Mouse (Mus musculus) granulocyte monocyte progenitor cell, adult 5-6 weeks (primary cell): Measurements from ENCODE around the gene Dscaml1. TPM values are rescaled to one million over a fixed set of nuclear protein-coding genes. Genes with fewer than 3 reads are reported as not detected.

Source experiments
- ATAC-seq: replicated peaks from 2 replicates; pipeline ENCODE4 v1.8.0; 2016; ENCODE audit warnings: mild to moderate bottlenecking, moderate TSS enrichment, inconsistent platforms; ENCODE audit not compliant: poor library complexity, severe bottlenecking
- total RNA-seq, 2 experiments: library from RNA; stranded (forward) in 1 of 2; stranded (reverse) in 1 of 2; fragments of 200-712, 200-1000 nt in 1 of 2; fragments of >200 nt in 1 of 2; fragmentation: Nextera tagmentation in 1 of 2; gene quantifications; 2 replicates each; pipeline ENCODE4 v1.2.3; 2014 to 2017

Dscaml1 gene
- total RNA-seq, 2 experiments from 2014 or later, result not detected

GRCm38 (mm10) chr9:45663386-45664315 is 237.2 kb downstream of the Dscaml1 start:
- no peak for ATAC-seq

GRCm38 (mm10) chr9:45664326-45664725 is 237.9 kb downstream of the Dscaml1 start:
- ATAC-seq, result no peak

DNA sequence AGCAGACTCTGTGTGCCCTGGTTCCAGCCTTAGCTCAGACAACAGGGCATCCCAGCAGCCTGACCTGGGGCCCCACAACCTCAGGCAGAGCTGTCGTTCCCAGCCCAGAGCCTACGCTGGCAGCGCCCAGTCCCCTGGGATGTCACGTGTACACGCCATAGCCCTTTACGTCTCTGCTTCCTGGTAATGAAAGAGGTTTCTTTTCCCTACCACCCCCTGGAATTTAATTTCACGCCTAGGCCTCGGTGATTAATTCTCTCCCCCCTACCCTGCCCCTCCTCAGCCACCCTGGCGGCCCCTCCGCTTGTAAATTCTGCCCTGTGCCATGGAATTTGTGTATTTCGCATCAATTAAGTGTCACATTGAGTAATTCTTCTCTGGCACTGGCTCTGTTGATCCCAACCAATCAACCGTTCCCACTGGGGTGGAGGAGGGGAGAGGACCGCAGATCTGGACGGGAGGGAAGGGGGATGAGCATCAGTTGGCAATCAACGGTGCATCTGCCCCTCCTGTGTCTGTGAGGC is 238.5 kb downstream of the Dscaml1 start:
- no peak for ATAC-seq

DNA sequence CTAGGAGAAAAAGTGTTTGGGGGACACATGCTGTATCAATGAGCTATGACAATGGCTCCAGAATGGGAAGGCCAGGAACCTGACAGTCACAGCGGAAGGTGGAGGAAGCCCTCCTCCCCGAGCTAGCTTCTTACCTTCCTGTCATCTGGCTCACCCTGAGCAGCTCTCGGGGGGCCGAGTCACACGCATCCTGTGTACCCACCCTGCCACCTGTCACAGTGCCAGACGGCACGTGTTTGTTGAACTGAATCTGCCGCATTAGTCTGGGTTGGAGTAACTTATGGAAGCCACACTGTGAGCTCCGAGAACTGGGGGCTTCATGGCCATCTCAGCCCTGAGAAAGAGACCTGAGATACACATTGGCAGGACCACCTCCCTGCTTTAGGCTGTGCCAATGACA is 249.5 kb downstream of the Dscaml1 start:
- no peak for ATAC-seq

GRCm38 (mm10) chr9:45676578-45676977 is 250.2 kb downstream of the Dscaml1 start:
- ATAC-seq, result no peak

- peak; percentile 91 for ATAC-seq
These were observed 250.9 kb downstream of the Dscaml1 start for GRCm38 (mm10) chr9:45677236-45677781.

GRCm38 (mm10) chr9:45677952-45678663 is 251.7 kb downstream of the Dscaml1 start:
- ATAC-seq, result no peak

GRCm38 (mm10) chr9:45678664-45679026 is 252.2 kb downstream of the Dscaml1 start:
- no peak for ATAC-seq

DNA sequence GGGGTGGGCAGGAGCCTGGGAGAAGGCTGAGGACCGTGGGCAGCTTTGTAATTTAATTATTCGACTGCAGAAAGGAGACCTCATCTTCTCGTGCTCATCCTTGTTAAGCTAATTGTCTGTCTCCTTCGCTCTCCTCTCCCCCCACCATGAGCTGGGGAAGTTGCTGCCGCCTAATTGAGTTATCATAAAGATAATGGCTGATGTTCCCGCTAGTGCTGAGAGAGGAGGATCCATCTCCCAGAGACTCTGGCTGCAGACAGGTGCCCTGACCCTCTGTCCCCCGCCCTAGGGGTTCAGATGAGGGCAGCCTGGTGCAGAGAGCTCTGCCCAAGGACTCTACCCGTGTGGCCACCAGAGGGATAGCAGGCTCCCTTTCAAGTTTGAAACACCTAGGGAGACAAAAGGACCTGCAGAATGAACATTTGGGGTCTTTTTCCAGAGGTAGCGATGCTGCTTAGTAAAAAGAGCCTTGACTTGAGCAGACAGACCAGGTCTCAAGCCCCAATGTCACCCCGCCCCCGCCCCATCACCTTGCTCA is 256.1 kb downstream of the Dscaml1 start:
- no peak for ATAC-seq

- ATAC-seq, result peak; percentile 45
These were observed 267.2 kb downstream of the Dscaml1 start for GRCm38 (mm10) chr9:45693424-45694237.

DNA sequence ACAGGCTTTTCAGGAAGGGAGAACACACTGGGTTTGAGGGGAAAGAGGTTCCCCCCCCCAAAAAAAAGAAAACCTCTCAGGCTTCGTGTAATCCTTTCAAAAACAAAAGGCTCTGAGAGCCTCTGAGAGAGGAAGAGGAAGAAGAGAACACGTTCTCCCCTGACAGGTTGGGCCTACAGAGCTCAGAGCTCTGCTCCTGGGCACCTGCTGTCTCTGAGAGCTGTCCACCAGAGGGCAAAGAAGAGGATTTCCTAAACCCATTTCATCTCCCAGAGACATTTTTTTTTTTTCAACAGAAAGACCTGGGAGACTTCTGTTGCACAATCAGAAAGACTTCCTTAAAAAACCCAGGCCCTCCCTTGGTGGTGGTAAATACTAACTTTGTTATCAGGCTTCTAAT is 267.8 kb downstream of the Dscaml1 start:
- ATAC-seq, result peak; percentile 44

DNA sequence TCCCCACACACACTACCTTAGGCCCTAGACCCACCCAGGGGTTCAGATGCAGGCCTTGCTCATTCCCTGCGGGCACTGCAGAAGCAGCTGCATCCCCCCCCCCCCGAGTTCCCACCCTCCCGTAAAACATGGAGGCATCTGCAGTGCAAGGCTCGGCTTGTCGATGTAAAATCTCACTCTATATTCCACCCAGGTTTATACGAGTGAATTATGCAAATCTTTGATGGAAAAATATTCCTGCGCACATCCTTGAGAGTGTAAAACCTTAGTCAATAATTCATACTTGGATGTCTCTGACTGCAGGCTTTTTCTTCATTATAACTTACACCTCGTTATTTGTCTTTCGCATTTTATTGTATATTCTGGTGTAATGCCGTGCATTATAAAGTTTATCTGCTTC is 272.7 kb downstream of the Dscaml1 start:
- ATAC-seq, result no peak

GRCm38 (mm10) chr9:45703236-45703635 is 276.8 kb downstream of the Dscaml1 start:
- ATAC-seq, result no peak

DNA sequence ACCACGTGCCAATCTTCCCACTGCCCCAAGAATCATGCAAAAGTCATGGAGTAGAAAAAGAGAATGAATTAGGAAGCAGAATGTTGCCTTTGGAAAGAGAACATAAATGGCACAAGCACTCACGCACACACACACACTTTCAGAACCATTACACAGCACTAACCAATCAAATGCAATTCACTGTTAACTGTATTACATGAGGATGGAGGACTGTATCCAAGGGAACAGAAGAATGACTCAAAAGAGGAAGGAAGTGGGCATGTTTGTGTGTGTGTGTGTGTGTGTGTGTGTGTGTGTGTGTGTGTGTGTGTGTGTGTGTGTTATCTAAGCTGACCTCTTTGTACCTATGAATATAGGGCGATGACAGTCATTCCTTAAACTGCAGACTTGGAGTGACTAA is 278.0 kb downstream of the Dscaml1 start:
- peak; percentile 79 for ATAC-seq

- ATAC-seq, result peak; percentile 61
These were observed 283.9 kb downstream of the Dscaml1 start for GRCm38 (mm10) chr9:45710300-45710699.

GRCm38 (mm10) chr9:45715387-45715786 is 289.0 kb downstream of the Dscaml1 start:
- ATAC-seq, result no peak; the same call in 1 of the 2 replicates

DNA sequence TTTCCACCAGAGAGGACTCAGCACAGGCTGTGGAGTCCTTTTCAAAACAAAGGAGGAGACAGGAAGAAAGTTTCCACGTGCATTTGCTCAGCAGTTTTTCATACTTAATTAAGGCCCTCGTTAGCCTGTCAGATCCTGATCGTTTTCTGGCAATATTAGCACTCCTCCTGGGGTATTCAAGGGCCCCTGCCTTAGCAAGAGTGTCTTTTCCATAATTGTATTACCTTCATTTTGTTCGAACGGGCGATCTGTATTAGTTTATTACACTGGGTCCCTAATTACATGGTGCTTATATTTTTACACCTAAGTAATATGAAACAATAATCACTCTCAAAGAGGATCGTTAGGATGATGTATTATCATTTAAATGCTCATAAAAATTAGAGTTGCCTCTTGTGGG is 293.6 kb downstream of the Dscaml1 start:
- ATAC-seq, result no peak

DNA sequence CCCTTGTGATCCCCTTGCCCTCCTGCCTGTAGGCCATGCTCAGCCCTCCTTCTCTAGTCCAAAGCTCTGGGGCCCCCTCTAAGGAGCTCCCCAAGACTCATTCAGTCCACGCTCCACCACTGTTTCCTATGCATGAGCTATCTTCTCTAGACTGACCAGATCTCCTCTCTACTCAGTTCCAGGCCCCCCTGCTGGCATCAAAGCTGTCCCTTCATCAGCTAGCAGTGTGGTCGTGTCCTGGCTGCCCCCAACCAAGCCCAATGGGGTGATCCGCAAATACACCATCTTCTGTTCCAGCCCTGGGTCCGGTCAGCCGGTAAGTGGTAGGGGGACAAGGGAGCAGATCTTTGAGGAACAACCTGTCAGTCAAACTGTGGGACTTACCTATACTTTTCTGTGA is 305.4 kb downstream of the Dscaml1 start:
- ATAC-seq, result no peak

GRCm38 (mm10) chr9:45733246-45733645 is 306.8 kb downstream of the Dscaml1 start:
- no peak for ATAC-seq
